Mouse (Mus musculus): ENCODE results near the gene Cxcl17. TPM values are rescaled to one million over a fixed set of nuclear protein-coding genes. Genes with fewer than 3 reads are reported as not detected.

Cxcl17 gene
- polyA plus RNA-seq, 1 experiment from 2014 or later = 0.73 TPM

DNA sequence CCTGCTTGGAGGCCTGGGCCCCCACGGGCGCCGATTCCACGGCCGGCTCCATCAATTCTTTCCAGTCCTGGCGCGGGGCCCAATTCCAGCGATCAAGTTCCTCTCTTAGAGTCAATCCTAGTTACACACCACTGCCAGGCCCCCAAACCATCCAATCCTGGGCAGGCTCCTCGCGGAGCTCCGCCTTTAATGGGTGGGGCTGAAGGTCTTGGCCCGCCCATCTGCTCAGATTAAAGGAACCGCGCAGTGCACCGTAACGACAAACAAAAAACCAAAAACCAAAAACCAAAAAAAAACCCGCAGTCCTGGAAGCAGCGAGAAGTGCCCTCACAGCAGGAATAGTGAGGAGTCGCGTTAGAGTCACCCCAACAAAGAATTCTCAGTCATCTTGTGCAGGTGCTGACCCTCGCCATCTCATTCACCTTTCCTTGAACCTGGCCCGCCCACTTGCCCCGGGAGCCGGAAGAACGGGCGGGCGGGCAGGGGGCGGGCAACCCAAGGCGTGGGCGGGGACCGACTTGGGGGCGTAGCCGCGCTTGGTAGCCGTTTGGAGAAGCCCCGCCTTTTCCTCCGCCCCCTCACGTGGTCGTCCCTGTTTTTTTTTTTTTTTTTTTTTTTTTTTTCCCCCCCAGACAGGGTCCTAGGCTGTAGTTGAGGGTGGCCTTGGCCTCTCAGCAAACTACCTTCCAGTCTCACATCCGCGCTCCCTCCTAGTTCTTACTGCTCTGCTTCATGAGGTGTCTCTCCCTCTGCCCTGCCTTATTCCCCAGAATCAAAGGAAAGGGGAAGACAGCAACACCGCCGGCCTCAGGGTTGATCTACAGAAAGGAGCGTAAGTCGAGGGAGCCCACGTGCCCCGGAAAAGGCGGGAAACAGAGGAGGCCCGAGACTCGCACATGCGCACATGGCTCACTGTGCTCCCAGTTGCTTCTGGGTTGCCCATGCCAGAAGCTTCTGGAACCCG, 16.8 kb downstream of the Cxcl17 start:
- no peaks in the 10 kb centered on the region for H3K9me3 ChIP-seq
- peak; percentile 98 for ATAC-seq (ENCODE audit: low FRiP score, low read depth)
- peaks cover 43% of the 10 kb centered on the region for H3K4me1 ChIP-seq
- peak overlapping the region; percentile 75 for H3K9ac ChIP-seq
- H3K36me3 ChIP-seq = no peaks in the 10 kb centered on the region
- peak overlapping the region; percentile 75 for H3K4me2 ChIP-seq (replicated peaks)
- H3K27me3 ChIP-seq = no peaks in the 10 kb centered on the region
- WGBS = 7% methylated on average over 51 of the region's 52 CpGs
- peak overlapping the region; percentile 68 for H3K4me3 ChIP-seq
- H3K27ac ChIP-seq = peak overlapping the region; percentile 61

- Histone ChIP-seq H3K4me1 (peaks cover 50% of the 10 kb centered on the region), H3K27me3 (no peaks in the 10 kb centered on the region), H3K9ac (peak overlapping the region; percentile 75), H3K4me3 (peak overlapping the region; percentile 68), H3K9me3 (no peaks in the 10 kb centered on the region), H3K36me3 (no peaks in the 10 kb centered on the region), H3K27ac (peak overlapping the region; percentile 61), H3K4me2 (replicated peaks) (peak overlapping the region; percentile 75)
- ATAC-seq (ENCODE audit: low FRiP score, low read depth) = peak; percentile 54
- under 1% methylated on average over 22 of the region's 22 CpGs for WGBS
Measured at GRCm38 (mm10) chr7:25395186-25395557, 17.5 kb downstream of the Cxcl17 start.

DNA sequence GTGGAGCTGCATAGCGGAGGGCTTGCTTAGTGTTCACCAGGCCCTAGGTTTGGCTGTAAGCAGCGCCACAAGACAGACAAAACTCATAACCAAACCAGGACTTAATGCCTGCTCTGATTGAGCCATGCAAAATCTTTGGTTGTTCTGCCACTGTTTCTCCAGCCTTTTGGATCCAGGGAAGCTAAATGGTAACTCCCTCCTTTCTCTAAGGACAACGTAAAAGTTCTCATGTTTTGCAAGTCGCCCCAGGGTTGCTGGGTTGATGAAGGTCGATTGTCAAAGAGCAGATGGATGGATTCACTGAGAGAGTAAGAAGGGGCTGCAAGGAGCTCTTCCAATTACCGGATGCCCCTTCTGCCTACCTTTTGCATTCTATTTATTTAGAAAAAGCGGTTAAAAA, 17.9 kb downstream of the Cxcl17 start:
- Histone ChIP-seq H3K9me3 (no peaks in the 10 kb centered on the region), H3K27ac (peak overlapping the region; percentile 61), H3K27me3 (no peaks in the 10 kb centered on the region), H3K4me2 (replicated peaks) (peak overlapping the region; percentile 75), H3K4me1 (peaks cover 51% of the 10 kb centered on the region), H3K36me3 (no peaks in the 10 kb centered on the region), H3K9ac (peak overlapping the region; percentile 75), H3K4me3 (peak overlapping the region; percentile 68)
- ATAC-seq (ENCODE audit: low FRiP score, low read depth) = no peak
- WGBS = 16% methylated on average over 7 of the region's 7 CpGs

DNA sequence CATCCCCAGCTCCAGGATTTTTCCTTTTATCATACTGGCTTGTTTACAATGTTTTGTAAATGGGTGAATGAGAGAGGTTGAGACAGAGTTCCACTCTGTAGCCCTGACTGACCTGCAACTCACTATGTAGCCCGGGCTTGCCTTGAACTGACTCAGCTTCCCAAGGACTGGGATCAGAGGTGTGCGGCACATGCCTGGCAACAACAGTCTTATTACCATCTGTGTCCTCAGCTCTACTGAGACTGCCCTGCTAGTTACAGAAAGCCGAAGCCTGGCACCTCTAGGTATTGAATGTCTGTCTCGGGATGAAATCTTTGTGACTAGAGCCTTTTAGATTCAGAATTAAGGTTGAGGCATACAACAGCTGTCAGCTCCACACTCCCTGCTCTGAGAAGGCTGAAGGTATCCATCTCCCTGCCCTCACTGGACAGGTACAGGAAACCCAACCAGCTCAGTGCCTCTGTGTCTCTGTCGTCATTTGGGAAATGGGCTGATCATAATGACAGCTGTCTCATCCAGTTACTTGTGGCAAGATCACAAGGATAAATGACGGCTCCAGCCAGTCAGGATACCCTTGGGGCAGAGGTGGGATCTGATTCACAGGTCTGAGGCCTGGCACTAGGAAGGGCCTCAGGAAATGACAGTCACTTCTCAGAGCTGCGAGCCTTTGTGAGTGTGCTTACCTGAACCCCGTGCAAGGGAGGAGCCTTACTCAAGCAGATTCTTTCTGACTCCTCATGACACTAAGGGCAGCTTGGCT, 19.1 kb downstream of the Cxcl17 start:
- WGBS = 71% methylated on average over 8 of the region's 8 CpGs
- Histone ChIP-seq H3K9ac (peak overlapping the region; percentile 75; the same call in 1 of the 2 replicates), H3K36me3 (peaks cover 2% of the 10 kb centered on the region; the same call in 1 of the 2 replicates), H3K4me1 (peaks cover 51% of the 10 kb centered on the region), H3K27me3 (no peaks in the 10 kb centered on the region), H3K9me3 (no peaks in the 10 kb centered on the region), H3K4me2 (replicated peaks) (peak overlapping the region; percentile 75), H3K4me3 (peak overlapping the region; percentile 68), H3K27ac (no peak overlapping the region)
- no peak for ATAC-seq (ENCODE audit: low FRiP score, low read depth)

- 63% methylated on average over 7 of the region's 7 CpGs for WGBS
- Histone ChIP-seq H3K27me3 (no peaks in the 10 kb centered on the region), H3K27ac (no peak overlapping the region), H3K4me1 (peaks cover 45% of the 10 kb centered on the region), H3K4me3 (no peak overlapping the region), H3K9ac (no peak overlapping the region), H3K36me3 (peaks cover 10% of the 10 kb centered on the region), H3K4me2 (replicated peaks) (no peak overlapping the region), H3K9me3 (no peaks in the 10 kb centered on the region)
- no peak for ATAC-seq (ENCODE audit: low FRiP score, low read depth)
Measured at GRCm38 (mm10) chr7:25392851-25393250, 19.8 kb downstream of the Cxcl17 start.

DNA sequence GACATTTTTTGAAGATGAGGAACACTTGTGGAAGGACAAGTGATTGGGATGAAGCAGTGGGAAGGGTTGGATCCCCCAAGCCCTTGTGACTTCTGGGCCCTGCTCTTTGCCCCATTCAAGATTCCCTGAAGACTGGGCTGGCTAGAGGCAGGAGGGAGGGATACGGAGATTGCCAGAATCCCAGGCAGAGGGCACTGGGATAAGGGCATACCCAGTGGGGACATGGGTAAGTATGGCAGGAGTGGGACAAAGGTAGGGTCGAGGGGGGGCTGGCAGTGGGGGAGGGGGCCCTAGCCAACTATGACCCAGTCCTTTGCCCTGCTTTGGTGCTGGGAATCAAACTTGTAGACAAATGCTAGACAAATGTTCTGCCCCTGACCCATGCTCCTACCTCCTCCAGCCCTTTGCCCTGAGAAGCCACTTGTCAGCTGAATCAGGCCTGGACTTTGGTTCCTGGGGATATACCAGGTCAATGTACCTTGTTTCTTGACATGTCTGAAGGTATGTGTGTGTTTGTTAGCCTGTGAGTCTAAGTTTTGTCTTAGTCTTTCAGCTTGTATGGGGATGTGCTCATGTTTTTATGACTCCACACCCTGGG, 20.7 kb downstream of the Cxcl17 start:
- Histone ChIP-seq H3K4me3 (no peak overlapping the region), H3K27ac (no peak overlapping the region), H3K36me3 (peaks cover 19% of the 10 kb centered on the region), H3K9me3 (no peaks in the 10 kb centered on the region), H3K4me2 (replicated peaks) (no peak overlapping the region), H3K27me3 (no peaks in the 10 kb centered on the region), H3K9ac (no peak overlapping the region), H3K4me1 (peaks cover 43% of the 10 kb centered on the region)
- no peak for ATAC-seq (ENCODE audit: low FRiP score, low read depth)
- WGBS = 74% methylated on average over 2 of the region's 2 CpGs

- no peak overlapping the region for H3K9ac ChIP-seq
- peaks cover 28% of the 10 kb centered on the region for H3K36me3 ChIP-seq
- 54% methylated on average over 2 of the region's 2 CpGs for WGBS
- no peak for ATAC-seq (ENCODE audit: low FRiP score, low read depth)
- no peak overlapping the region for H3K4me2 ChIP-seq (replicated peaks)
- H3K27ac ChIP-seq = no peak overlapping the region
- H3K4me3 ChIP-seq = no peak overlapping the region
- no peaks in the 10 kb centered on the region for H3K9me3 ChIP-seq
- no peaks in the 10 kb centered on the region for H3K27me3 ChIP-seq
- peaks cover 47% of the 10 kb centered on the region for H3K4me1 ChIP-seq
Measured at GRCm38 (mm10) chr7:25390986-25391385, 21.7 kb downstream of the Cxcl17 start.

DNA sequence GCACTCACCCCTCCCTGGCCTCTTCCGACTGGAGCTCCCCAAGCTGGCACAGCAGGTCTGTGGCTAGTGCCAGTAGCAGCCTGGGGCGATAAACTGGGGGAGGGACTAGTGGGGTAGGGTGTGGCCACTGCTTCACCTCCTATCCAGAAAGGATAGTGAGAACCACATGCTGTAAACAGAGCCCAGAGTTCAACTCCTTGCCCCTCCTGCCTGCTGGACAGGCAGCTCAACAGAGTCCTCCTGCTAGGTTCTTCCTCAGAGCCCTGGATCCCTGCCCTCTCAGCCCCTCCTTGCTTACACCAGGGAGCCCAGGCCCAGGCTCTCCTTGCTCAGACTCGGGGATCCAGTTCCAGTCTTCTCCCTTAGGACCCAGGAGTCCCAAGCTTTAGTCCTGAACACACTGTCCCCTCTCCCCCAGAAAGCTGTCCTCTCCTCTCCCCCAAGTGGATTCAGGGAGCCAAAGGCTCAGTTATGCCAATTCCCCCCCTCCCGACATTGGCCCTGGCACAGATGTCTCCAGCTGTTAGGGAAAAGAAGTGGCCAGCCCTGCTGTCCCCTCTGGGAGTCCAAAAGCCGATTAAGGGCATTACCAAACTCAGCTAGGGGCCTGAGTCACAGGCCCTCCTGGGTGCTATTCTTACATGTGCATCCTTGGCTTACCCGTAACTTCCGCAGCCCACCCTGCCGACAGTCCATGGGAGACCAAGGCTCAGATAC, 22.5 kb downstream of the Cxcl17 start:
- Histone ChIP-seq H3K4me3 (no peak overlapping the region), H3K27ac (no peak overlapping the region), H3K36me3 (peaks cover 35% of the 10 kb centered on the region), H3K4me2 (replicated peaks) (no peak overlapping the region), H3K4me1 (peaks cover 49% of the 10 kb centered on the region), H3K9me3 (no peaks in the 10 kb centered on the region), H3K27me3 (no peaks in the 10 kb centered on the region), H3K9ac (peak overlapping the region; percentile 31; the same call in 1 of the 2 replicates)
- ATAC-seq (ENCODE audit: low FRiP score, low read depth) = no peak
- 52% methylated on average over 8 of the region's 8 CpGs for WGBS

GRCm38 (mm10) chr7:25388916-25389315, 23.8 kb downstream of the Cxcl17 start:
- H3K4me3 ChIP-seq = no peak overlapping the region
- H3K9me3 ChIP-seq = no peaks in the 10 kb centered on the region
- H3K4me2 ChIP-seq (replicated peaks) = no peak overlapping the region
- ATAC-seq (ENCODE audit: low FRiP score, low read depth) = no peak
- no peaks in the 10 kb centered on the region for H3K27me3 ChIP-seq
- no peak overlapping the region for H3K27ac ChIP-seq
- H3K9ac ChIP-seq = no peak overlapping the region
- H3K36me3 ChIP-seq = peaks cover 48% of the 10 kb centered on the region
- peaks cover 39% of the 10 kb centered on the region for H3K4me1 ChIP-seq
- WGBS = 89% methylated on average over 7 of the region's 7 CpGs

GRCm38 (mm10) chr7:25387811-25388440, 24.8 kb downstream of the Cxcl17 start:
- no peaks in the 10 kb centered on the region for H3K9me3 ChIP-seq
- peaks cover 58% of the 10 kb centered on the region for H3K36me3 ChIP-seq
- no peak for ATAC-seq (ENCODE audit: low FRiP score, low read depth)

DNA sequence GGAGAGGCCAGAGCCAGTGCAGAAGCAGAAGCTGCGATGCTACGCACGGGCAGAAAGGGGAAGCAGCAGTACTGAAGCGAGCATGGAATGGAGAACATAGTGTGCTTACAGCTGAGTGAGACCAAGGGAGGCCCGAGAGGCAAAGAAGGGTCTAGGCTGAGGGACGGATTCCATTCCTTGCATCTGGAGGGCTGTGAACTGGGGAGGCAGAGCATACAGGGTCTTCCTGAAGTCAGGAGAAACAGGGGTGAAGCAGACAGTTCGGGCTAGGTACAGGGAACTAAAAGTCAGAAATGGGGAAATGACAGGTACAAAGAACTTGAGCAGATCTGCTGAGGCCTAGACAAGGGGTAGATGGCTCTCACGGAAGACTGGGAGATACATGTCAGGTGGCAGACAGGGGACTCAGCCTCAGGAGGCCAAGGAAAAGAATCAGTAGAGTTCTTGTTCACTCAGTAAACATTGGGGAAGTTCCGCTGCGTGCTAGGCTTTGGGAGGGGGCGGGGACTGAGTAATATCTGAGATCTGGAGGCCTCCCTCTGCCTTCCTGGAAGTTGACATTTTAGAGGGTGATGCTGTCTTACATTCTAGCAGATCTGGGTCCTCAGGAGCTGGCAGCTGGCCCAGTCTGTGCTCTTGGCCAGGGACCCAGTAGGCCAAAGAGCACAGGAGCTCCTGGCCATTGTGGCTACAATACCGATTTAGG, 26.7 kb downstream of the Cxcl17 start:
- WGBS = 88% methylated on average over 12 of the region's 12 CpGs
- peaks cover 20% of the 10 kb centered on the region for H3K4me1 ChIP-seq
- no peak overlapping the region for H3K4me2 ChIP-seq (replicated peaks)
- no peaks in the 10 kb centered on the region for H3K27me3 ChIP-seq
- no peak for ATAC-seq (ENCODE audit: low FRiP score, low read depth)
- H3K36me3 ChIP-seq = peaks cover 65% of the 10 kb centered on the region
- no peak overlapping the region for H3K4me3 ChIP-seq
- H3K9me3 ChIP-seq = no peaks in the 10 kb centered on the region
- H3K27ac ChIP-seq = no peak overlapping the region
- no peak overlapping the region for H3K9ac ChIP-seq

More at GRCm38 (mm10) chr7:25387811-25388440, 24.8 kb downstream of the Cxcl17 start:
- Histone ChIP-seq H3K4me2 (replicated peaks) (no peak overlapping the region), H3K27me3 (no peaks in the 10 kb centered on the region), H3K4me1 (peaks cover 29% of the 10 kb centered on the region), H3K4me3 (no peak overlapping the region), H3K9ac (no peak overlapping the region), H3K27ac (no peak overlapping the region)
- WGBS = 95% methylated on average over 18 of the region's 18 CpGs

Data from limb, embryonic 13.5 days (tissue).